Mouse (Mus musculus): ENCODE data around the gene Kcnk5. TPM values are rescaled to one million over a fixed set of nuclear protein-coding genes. Genes with fewer than 3 reads are reported as not detected.

Gene Kcnk5
- polyA plus RNA-seq, 1 experiment from 2014 or later, result 7.6 TPM

- Histone ChIP-seq H3K27ac (no peak overlapping the region), H3K4me3 (replicated peaks) (no peak overlapping the region)
- 27% methylated on average over 4 of the region's 4 CpGs for WGBS
Measured at GRCm38 (mm10) chr14:20103207-20103606, 78.4 kb downstream of the Kcnk5 start.

DNA sequence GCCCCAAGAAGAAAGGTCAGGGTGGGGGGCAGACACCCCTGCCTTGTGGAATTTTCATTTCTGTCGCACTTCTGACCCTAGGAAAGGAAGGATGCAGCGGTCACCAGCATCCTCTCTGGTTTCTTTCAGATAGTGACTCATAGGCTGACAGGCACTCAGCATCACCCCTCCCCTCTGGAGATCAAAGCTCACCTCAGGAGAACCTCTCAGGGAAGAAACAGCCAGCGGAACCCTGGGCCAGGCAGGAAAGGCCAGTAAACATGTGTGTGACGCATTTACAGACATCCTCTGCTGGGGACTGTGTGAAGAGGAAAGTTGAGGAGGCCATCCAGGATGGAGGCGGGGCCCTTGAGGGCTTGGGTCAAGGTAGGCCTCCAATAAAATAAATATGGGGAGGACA is 83.5 kb downstream of the Kcnk5 start:
- WGBS, result 34% methylated on average over 5 of the region's 5 CpGs
- no peak; the same call in 1 of the 2 replicates for ATAC-seq (ENCODE audit: insufficient read depth, low FRiP score, low read depth)
- Histone ChIP-seq H3K9ac (no peak overlapping the region), H3K4me1 (no peaks in the 10 kb centered on the region), H3K27ac (no peak overlapping the region), H3K4me3 (replicated peaks) (no peak overlapping the region), H3K36me3 (no peaks in the 10 kb centered on the region), H3K27me3 (replicated peaks) (no peaks in the 10 kb centered on the region), H3K4me2 (no peak overlapping the region), H3K9me3 (no peaks in the 10 kb centered on the region)

More at GRCm38 (mm10) chr14:20103207-20103606, 78.4 kb downstream of the Kcnk5 start:
- Histone ChIP-seq H3K36me3 (no peaks in the 10 kb centered on the region), H3K4me1 (no peaks in the 10 kb centered on the region), H3K9me3 (no peaks in the 10 kb centered on the region), H3K4me2 (no peak overlapping the region), H3K27me3 (replicated peaks) (no peaks in the 10 kb centered on the region), H3K9ac (no peak overlapping the region)
- ATAC-seq (ENCODE audit: insufficient read depth, low FRiP score, low read depth), result no peak

- Histone ChIP-seq H3K9ac (no peak overlapping the region), H3K4me3 (replicated peaks) (no peak overlapping the region), H3K4me2 (no peak overlapping the region), H3K27me3 (replicated peaks) (no peaks in the 10 kb centered on the region), H3K9me3 (no peaks in the 10 kb centered on the region), H3K36me3 (no peaks in the 10 kb centered on the region), H3K4me1 (no peaks in the 10 kb centered on the region), H3K27ac (no peak overlapping the region)
- WGBS, result 43% methylated on average over 5 of the region's 5 CpGs
- no peak for ATAC-seq (ENCODE audit: insufficient read depth, low FRiP score, low read depth)
Measured at GRCm38 (mm10) chr14:20094942-20095341, 86.7 kb downstream of the Kcnk5 start.

DNA sequence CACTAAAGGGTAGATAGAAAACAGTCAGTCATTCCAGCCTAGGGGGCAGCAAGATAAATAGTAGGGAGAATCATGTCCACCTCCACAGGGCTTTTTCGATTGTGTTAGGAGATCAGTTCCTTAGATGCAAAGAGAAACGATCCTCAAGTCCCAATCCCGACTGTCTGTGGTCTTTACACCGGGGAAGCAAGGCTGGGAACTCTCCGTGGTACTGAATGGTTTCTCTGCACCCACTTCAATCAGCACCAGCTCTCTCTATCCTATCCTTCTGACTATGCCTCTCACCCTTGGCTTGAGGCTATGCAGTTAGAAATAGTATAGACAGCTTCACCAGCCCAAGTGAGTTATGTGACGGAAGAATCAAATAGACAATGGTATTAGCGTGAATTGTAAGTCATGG is 88.1 kb downstream of the Kcnk5 start:
- no peak for ATAC-seq (ENCODE audit: insufficient read depth, low FRiP score, low read depth)
- no peaks in the 10 kb centered on the region for H3K9me3 ChIP-seq
- H3K4me3 ChIP-seq (replicated peaks), result no peak overlapping the region
- 16% methylated on average over 7 of the region's 7 CpGs for whole genome bisulfite sequencing
- H3K36me3 ChIP-seq, result no peaks in the 10 kb centered on the region
- no peak overlapping the region for H3K9ac ChIP-seq
- no peaks in the 10 kb centered on the region for H3K27me3 ChIP-seq (replicated peaks)
- H3K27ac ChIP-seq, result no peak overlapping the region
- no peaks in the 10 kb centered on the region for H3K4me1 ChIP-seq
- H3K4me2 ChIP-seq, result no peak overlapping the region

Other genes with a start within 250 kb of the Kcnk5 start
- 45.5 and 46.0 TPM in 2 replicates for gene Gng2, start 204.2 kb downstream of the Kcnk5 start, polyA plus RNA-seq (2015; fragmentation: Nextera tagmentation; extraction: Ambion mirVana)
- 11.8 and 13.1 TPM in 2 replicates for gene Saysd1, start 43.3 kb downstream of the Kcnk5 start, polyA plus RNA-seq (2015; fragmentation: Nextera tagmentation; extraction: Ambion mirVana)
- 15.5 and 22.6 TPM in 2 replicates for gene Kcnk16, start 87.4 kb upstream of the Kcnk5 start, polyA plus RNA-seq (2015; fragmentation: Nextera tagmentation; extraction: Ambion mirVana)
- 17.8 and 20.3 TPM in 2 replicates for gene Nudt13, start 112.9 kb upstream of the Kcnk5 start, polyA plus RNA-seq (2015; fragmentation: Nextera tagmentation; extraction: Ambion mirVana)
- gene Ecd, start 166.3 kb upstream of the Kcnk5 start, polyA plus RNA-seq (2015; fragmentation: Nextera tagmentation; extraction: Ambion mirVana), result 46.9 and 47.6 TPM in 2 replicates
- 28.6 and 33.1 TPM in 2 replicates for gene Fam149b, start 166.4 kb upstream of the Kcnk5 start, polyA plus RNA-seq (2015; fragmentation: Nextera tagmentation; extraction: Ambion mirVana)
- 143 and 149 TPM in 2 replicates for gene Dnajc9, start 207.1 kb upstream of the Kcnk5 start, polyA plus RNA-seq (2015; fragmentation: Nextera tagmentation; extraction: Ambion mirVana)
- gene Mrps16, start 211.8 kb upstream of the Kcnk5 start, polyA plus RNA-seq (2015; fragmentation: Nextera tagmentation; extraction: Ambion mirVana), result 85.2 and 90.9 TPM in 2 replicates